Mouse (Mus musculus): Measurements from ENCODE around the gene Atxn7l3.

Atxn7l3 gene

GRCm38 (mm10) chr11:102312586-102312985 is 16.2 kb upstream of the Atxn7l3 start:
- POLR2A ChIA-PET: interaction anchor here (0.6 to 42.0 kb wide), 23 partner anchors 1 to 125 kb away, joined by 3 to 1349 read pairs (median 7); partner anchors contain the start of genes Slc25a39 (in 3 of the 4), Rundc3a (in 2 of the 4), Tmub2 (in 2 of the 4) and Ubtf (in 2 of the 4)
- CTCF ChIA-PET: interaction anchor here in 1 of 4 experiments (1.0 to 1.4 kb wide), 3 partner anchors 11 to 117 kb away, joined by 3 to 5 read pairs (median 3); partner anchors contain the start of gene Grn

GRCm38 (mm10) chr11:102311966-102312365 is 15.5 kb upstream of the Atxn7l3 start:
- POLR2A ChIA-PET: interaction anchor here (0.8 to 42.0 kb wide), 23 partner anchors 0 to 125 kb away, joined by 3 to 1349 read pairs (median 7); partner anchors contain the start of genes Slc25a39 (in 3 of the 4), Rundc3a (in 2 of the 4), Tmub2 (in 2 of the 4) and Ubtf (in 2 of the 4)
- CTCF ChIA-PET: interaction anchor here in 2 of 4 experiments (0.9 to 1.8 kb wide), 4 partner anchors 11 to 34 kb away, joined by 3 read pairs; no protein-coding TSS in a partner anchor

DNA sequence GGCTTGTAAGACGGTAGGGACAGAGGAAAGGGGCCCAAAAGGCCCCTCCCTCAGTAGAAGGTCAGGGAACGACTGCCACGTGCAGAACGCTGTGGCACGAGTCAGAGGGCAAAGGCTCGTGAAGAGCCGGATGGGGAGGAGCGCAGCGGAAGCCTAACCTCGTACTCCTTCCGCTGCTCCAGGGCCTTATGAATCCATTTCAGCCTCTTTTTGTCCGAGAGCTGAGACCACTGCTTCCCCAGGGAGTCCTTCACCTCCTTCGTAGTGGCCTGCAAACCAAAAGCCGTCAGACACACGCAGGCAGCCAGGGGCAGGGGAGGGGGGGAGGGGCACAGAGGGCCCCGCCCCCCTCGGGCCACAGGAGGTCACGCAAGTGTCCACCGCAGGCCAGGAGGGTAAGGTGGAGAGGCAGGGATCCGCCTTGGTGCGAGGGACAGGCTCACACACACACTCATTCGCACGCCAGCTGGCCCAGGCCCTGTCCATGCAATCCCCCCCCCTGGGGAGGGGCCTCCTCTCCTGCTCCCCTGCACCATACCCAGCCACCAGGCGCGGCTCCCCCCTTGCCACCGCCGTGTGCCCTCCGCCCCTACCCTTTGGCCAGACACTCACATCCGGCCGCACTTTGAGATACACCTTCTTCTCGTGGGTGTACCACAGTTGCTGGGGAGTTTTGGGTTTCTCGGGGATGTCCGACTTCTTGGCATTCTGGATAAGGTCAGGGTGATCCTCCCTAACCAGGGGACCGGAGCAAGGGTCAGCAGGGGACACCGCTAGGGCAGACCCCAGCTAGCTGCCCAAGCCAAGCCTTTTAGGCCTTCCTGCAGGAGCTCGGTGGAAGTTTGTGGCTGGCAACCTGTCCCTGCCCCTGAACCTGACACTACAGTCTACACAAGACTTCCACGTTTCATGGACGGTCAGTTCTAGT is 14.6 kb upstream of the Atxn7l3 start:
- ChIA-PET POLR2A (interaction anchor here (0.6 to 42.0 kb wide), 43 partner anchors 1 to 293 kb away, joined by 3 to 1349 read pairs (median 5); partner anchors contain the start of genes Grn (in 3 of the 4), Slc25a39 (in 3 of the 4), Rundc3a (in 2 of the 4) and Tmub2 (in 2 of the 4)), CTCF (interaction anchor here (0.5 to 5.6 kb wide), 19 partner anchors 9 to 172 kb away, joined by 3 to 62 read pairs (median 9); partner anchors contain the start of genes Grn (in 3 of the 4), Slc25a39 (in 2 of the 4), Fam171a2 (in 1 of the 4) and Tmub2 (in 1 of the 4))

DNA sequence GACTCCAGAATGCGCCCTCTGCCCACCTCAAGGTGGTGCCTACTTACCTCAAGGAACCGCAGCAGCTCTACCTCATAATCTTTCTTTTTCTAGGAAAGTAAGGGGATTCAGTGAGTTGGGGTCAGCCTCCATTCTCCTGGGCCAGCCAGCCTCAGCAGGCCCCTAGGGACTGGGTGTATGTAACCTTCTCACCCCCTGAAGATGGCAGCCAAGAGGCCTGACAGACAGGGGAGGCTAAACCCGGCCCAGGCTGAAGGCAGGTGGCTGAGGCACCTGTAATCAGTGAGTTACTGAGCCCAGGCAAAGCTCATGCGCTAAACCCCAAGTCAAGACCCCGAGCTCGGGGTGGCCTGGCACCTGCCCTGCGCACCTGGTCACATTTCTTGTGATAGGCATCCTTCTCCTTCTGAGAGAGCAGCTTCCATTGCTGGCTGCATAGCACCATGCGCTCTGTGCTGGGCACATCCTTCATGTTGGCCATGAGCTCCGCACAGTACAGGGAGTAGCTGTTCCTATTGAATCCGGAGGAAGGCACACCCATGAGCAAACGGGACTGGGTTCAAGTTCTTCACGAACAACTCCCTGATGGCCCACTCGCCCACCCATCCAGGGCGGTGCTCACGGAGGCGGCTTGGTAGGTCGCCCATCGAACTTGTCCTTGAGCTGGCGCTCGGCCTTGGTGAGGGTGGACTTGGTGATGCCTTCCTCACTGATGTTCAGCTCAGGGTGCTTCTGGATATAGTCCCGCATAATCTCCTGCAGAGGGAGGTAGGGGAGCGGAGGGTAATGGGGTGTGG is 13.6 kb upstream of the Atxn7l3 start:
- POLR2A ChIA-PET: interaction anchor here (0.6 to 42.0 kb wide), 71 partner anchors 2 to 301 kb away, joined by 3 to 1349 read pairs (median 4); partner anchors contain the start of genes Slc25a39 (in 4 of the 4), Ubtf (in 4 of the 4), Grn (in 3 of the 4) and Rundc3a (in 3 of the 4)
- CTCF ChIA-PET: interaction anchor here (0.6 to 5.6 kb wide), 46 partner anchors 9 to 395 kb away, joined by 3 to 62 read pairs (median 7); partner anchors contain the start of genes Grn (in 4 of the 4), Slc25a39 (in 3 of the 4), Fam171a2 (in 2 of the 4) and Ubtf (in 2 of the 4)

DNA sequence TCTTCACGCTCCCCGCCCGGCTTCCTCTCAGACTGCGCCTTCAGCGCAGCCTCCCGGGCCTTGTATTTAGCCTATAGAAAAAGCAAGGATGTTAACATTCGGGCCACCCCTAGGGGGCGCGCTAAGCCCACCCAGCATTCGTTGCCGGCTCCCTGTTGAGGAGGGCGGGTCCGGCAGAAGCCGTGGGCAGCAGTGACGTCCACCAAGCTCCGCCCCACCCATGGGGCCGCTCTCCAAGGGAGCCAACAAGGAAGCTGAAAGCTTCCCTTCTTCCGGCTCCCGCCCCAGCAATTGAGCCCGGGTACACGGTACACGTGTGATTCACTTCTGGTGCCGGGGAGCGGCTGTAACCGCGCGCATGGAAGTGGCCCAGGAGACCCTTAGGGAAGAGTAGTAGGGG is 12.5 kb upstream of the Atxn7l3 start:
- POLR2A ChIA-PET: interaction anchor here (0.6 to 42.0 kb wide), 70 partner anchors 3 to 643 kb away, joined by 3 to 1349 read pairs (median 5); partner anchors contain the start of genes Rundc3a (in 4 of the 4), Slc25a39 (in 4 of the 4), Tmub2 (in 4 of the 4) and Ubtf (in 4 of the 4)
- CTCF ChIA-PET: interaction anchor here (0.5 to 5.6 kb wide), 86 partner anchors 8 to 1890 kb away, joined by 3 to 62 read pairs (median 4); partner anchors contain the start of genes Grn (in 4 of the 4), Slc25a39 (in 3 of the 4), Fam171a2 (in 2 of the 4) and Tmub2 (in 2 of the 4)

GRCm38 (mm10) chr11:102308104-102308503 is 11.7 kb upstream of the Atxn7l3 start:
- POLR2A ChIA-PET: interaction anchor here (0.7 to 42.0 kb wide), 35 partner anchors 4 to 642 kb away, joined by 3 to 1349 read pairs (median 8); partner anchors contain the start of genes Slc25a39 (in 4 of the 4), Tmub2 (in 4 of the 4), Ubtf (in 4 of the 4) and Grn (in 2 of the 4)
- CTCF ChIA-PET: interaction anchor here (0.6 to 5.6 kb wide), 37 partner anchors 10 to 345 kb away, joined by 3 to 62 read pairs (median 5); partner anchors contain the start of genes Grn (in 4 of the 4), Slc25a39 (in 2 of the 4), Ubtf (in 2 of the 4) and Tmub2 (in 1 of the 4)

- ChIA-PET CTCF (interaction anchor here in 1 of 4 experiments (0.7 to 5.6 kb wide), 5 partner anchors 18 to 132 kb away, joined by 3 to 62 read pairs (median 3); partner anchors contain the start of genes BC030867 and Slc25a39), POLR2A (interaction anchor here (0.6 to 42.0 kb wide), 19 partner anchors 9 to 186 kb away, joined by 3 to 1349 read pairs (median 5); partner anchors contain the start of genes Slc25a39 (in 3 of the 4), Rundc3a (in 2 of the 4), Ubtf (in 2 of the 4) and Atxn7l3 (in 1 of the 4))
Observed at GRCm38 (mm10) chr11:102305359-102305758, 8.9 kb upstream of the Atxn7l3 start.

GRCm38 (mm10) chr11:102304141-102304540 is 7.7 kb upstream of the Atxn7l3 start:
- ChIA-PET CTCF (interaction anchor here in 1 of 4 experiments (0.6 to 0.7 kb wide), 2 partner anchors 126 to 130 kb away, joined by 3 to 4 read pairs; no protein-coding TSS in a partner anchor), POLR2A (interaction anchor here (0.7 to 42.0 kb wide), 18 partner anchors 11 to 143 kb away, joined by 3 to 1349 read pairs (median 3); partner anchors contain the start of genes Slc25a39 (in 3 of the 4), Grn (in 2 of the 4), Rundc3a (in 2 of the 4) and BC030867 (in 1 of the 4))

- POLR2A ChIA-PET: interaction anchor here (0.5 to 42.0 kb wide), 41 partner anchors 9 to 401 kb away, joined by 3 to 1349 read pairs (median 5); partner anchors contain the start of genes Slc25a39 (in 4 of the 4), Asb16 (in 2 of the 4), Grn (in 2 of the 4) and Tmub2 (in 2 of the 4)
- CTCF ChIA-PET: interaction anchor here in 3 of 4 experiments (0.5 to 3.0 kb wide), 19 partner anchors 9 to 322 kb away, joined by 3 to 12 read pairs (median 4); partner anchors contain the start of genes Grn (in 2 of the 3), Fam171a2 (in 1 of the 3), Slc25a39 (in 1 of the 3) and Tmub2 (in 1 of the 3)
Observed at GRCm38 (mm10) chr11:102299839-102300238, 3.4 kb upstream of the Atxn7l3 start.

DNA sequence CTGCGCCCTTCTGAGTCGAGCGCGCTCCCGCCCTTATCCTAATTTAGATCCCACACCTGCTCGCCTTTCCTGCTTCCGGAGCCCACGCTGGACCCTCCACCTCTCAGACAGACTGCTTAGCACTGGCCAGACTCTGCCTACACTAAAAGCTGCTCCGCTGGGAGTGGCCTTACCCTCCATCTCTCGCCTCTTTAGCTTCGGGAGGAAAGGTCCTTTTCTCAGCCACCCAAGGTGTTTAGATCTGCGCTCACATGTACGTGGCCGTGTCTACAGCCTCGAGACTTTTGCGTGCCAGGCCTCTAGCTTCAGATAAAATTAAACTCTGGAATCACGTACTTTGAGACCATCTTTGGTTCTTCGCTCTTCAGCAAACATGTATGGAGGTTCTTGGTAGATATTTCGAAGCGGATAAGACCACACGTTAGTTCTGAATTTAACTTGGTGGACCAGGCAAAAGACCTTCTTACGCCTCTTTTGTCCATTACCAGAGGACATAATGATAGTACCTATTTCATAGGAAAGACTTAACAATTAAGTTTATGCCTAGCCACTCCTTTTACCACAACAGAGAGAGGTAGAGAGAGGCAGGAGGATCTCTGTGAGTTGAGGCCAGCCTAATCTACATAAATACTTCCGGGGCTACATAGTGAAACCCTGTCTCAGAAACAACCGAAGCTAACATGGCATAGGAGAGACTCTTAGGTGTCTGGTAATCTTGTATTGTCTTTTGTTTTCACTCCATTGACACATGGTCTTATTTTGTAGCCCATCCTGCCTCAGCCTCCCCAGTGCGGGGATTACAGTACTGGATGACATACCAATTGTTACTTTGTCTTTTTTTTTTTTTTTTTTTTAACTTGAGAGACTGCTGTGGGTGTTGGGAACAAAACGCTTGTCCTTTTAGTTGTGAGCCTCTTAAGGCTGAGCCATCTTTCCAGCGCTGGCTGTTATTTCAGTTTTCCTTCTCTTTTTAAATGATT is 1.4 kb upstream of the Atxn7l3 start:
- POLR2A ChIA-PET: interaction anchor here (0.6 to 2.2 kb wide), 42 partner anchors 9 to 216 kb away, joined by 3 to 36 read pairs (median 5); partner anchors contain the start of genes Tmub2 (in 4 of the 4), Slc25a39 (in 3 of the 4), Ubtf (in 2 of the 4) and Grn (in 1 of the 4)

DNA sequence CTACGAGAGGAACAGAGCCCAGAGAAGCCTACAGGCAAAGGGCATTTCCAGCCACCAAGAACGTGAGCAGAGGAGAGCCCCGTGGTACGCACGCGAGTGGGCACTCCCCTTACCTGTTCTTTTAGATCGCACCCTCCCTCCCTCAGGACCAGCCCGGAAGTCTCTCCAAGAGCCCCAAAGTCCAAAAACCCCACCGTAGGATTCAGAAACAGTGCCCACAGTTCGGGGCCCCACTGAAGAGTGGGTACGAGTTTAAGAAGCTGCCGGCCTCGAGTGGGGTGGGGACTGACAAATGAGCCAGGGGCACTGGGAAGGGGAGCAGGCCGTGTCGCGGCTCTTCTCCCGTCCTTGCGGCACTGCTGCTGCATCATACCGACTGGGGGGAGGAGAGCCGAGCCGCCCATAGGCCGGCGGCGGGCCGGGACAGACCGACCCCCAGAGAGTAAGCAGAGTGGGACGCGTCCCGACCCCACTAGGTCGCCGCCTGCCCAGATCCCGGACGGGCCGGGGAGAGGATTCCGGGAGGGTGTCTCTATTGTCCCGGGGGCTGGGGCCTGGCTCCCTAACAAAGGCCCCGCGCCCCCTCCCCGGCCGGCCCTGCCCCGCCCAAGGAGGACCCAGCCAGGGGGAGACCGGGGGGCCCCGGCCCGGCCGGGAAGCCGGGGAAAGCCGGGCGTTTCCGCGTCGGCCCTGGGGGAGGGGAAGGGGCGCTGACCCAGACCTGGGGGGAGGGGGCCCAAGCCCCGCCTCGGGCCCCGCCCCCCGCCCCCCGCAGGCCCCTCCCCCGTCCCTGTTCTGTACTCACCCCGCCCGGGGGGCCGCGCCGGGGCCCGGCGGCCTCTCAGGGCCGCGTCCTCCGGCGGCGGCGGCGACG is 596 bp downstream of the Atxn7l3 start:
- POLR2A ChIA-PET: interaction anchor here in 3 of 4 experiments (0.6 to 13.9 kb wide), 24 partner anchors 9 to 141 kb away, joined by 3 to 185 read pairs (median 4); partner anchors contain the start of genes Grn (in 2 of the 3), Slc25a39 (in 2 of the 3), Tmub2 (in 2 of the 3) and Rundc3a (in 1 of the 3)
- CTCF ChIA-PET: interaction anchor here in 2 of 4 experiments (1.0 to 1.1 kb wide), 3 partner anchors 11 to 143 kb away, joined by 3 to 5 read pairs (median 4); partner anchors contain the start of gene Tmub2 (in 1 of the 2)

More for the DNA sequence above, 1.4 kb upstream of the Atxn7l3 start:
- CTCF ChIA-PET: interaction anchor here in 3 of 4 experiments (0.5 to 1.7 kb wide), 8 partner anchors 11 to 1117 kb away, joined by 3 to 8 read pairs (median 5); partner anchors contain the start of gene Grn (in 1 of the 3)

- ChIA-PET POLR2A (interaction anchor here (0.5 to 13.9 kb wide), 30 partner anchors 9 to 592 kb away, joined by 3 to 185 read pairs (median 4); partner anchors contain the start of genes Grn (in 2 of the 4), Slc25a39 (in 2 of the 4), Tmub2 (in 2 of the 4) and BC030867 (in 1 of the 4)), CTCF (interaction anchor here in 2 of 4 experiments (1.0 to 1.1 kb wide), 3 partner anchors 10 to 143 kb away, joined by 3 to 5 read pairs (median 4); partner anchors contain the start of gene Tmub2 (in 1 of the 2))
Observed at GRCm38 (mm10) chr11:102294887-102295597, 1.4 kb downstream of the Atxn7l3 start.

DNA sequence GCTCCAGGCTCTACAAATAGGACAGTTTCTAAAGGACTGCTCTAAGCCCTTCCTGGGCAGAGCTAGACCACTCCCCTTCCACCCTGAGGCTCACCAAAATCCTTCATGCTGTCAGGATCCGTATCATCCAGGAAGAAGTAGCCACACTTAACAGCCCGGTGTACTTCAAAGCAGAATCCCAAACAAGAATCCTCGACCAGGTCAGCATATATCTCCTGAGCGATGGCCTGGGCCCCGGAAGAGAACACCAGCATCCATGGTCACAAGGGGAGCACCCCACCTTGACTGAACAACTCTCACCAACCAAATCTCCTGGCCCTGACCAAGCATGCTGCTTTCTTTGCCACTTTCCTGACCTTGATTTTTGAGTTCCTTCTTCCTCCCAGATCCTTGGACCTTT is 2.0 kb downstream of the Atxn7l3 start:
- POLR2A ChIA-PET: interaction anchor here (0.5 to 13.9 kb wide), 27 partner anchors 8 to 593 kb away, joined by 3 to 185 read pairs (median 4); partner anchors contain the start of genes Grn (in 2 of the 4), Slc25a39 (in 2 of the 4), Tmub2 (in 2 of the 4) and BC030867 (in 1 of the 4)
- CTCF ChIA-PET: interaction anchor here in 3 of 4 experiments (0.6 to 1.1 kb wide), 4 partner anchors 9 to 144 kb away, joined by 3 to 5 read pairs (median 4); partner anchors contain the start of gene Tmub2 (in 1 of the 3)
